Mouse (Mus musculus) skeletal muscle tissue, adult 2 months (tissue): Measurements from ENCODE around the gene Akap6.

Experiments used
- DNase-seq: peaks from one replicate; pipeline ENCODE4 v3.0.0-alpha.2; 2012; ENCODE audit warnings: low read depth, low spot score

Akap6 gene

DNA sequence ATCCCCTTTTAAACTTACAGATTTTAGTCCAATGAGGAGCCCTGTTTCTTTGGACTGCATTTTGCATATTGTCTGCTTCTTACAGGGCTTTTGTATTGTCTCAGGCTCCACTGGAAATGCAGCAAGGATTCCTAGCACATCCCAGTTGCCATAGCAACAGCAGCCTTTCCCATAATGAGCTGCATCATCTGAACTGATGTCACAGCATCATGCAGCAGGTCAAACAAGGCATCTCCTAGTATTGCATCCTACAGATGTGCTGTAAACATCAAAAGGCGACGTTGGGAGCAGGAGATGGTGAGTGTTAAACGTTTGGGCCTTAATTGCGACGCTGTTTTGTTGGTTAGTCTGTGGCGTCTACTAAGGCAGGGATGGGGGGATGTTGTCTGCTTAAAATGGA is at the start of gene Akap6:
TSS of gene Akap6 (plus strand) at position 238 of the 400 bp plus-strand sequence.
- DNase-seq = no peak

DNA sequence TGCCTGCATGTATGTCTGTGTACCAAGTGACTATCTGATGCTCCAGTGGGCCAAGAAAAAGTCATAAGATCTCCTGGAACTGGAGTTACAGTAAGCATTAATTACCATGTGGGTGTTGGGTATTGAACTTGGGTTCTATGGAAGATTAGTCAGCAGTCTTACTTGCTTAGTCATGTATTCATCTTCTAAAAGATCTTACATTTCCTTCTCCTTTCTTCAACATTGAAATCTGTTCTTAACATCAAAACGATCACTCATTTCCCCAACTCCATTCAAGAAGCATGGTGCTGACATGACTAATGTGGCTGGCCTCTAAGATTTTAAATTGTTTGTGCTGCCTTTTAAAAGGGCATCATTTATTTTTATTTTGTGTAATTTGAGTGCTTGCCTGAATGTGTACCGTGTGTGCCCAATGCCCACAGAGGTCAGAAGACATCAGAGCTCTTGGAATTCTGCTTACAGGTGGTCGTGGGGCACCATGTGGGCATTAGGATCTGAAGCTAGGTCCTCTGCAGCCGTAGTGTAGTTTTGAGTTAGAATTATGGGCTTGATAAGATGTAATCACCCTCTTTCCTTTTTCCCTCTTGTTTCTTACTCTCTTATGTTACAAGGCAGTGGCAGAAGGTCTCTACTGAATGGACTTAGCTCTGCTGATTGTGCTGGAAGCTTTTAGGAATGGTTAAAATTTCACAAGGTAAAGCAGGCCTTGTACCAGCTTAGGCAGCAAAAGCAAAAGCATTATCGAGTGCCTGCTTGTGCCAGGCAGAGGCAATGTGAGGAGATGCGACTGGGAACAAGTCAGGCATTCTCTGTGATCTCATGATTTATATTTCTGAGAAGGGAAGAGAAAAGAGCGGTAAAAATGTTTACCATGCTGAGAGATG is 36.0 kb upstream of the Akap6 start:
- no peak for DNase-seq

DNA sequence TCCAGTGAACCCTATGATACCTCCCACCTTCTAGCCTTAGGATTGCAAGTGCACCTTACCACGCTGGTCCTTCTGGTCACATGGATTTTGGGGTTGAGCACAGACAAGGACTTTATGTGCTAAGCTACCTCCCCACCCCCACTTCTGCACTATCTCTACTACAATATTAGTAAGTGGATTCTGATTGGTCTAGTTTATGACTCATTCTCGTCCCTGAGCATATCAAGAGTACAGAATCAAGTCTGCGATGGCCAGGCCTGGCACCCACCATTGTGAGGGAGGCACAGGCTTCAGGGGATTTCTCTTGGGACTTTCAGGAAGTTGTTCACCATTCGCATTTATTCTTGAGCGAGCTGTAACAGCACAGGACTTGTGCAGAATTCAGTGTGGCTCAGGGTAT is 34.2 kb upstream of the Akap6 start:
- DNase-seq = no peak

DNA sequence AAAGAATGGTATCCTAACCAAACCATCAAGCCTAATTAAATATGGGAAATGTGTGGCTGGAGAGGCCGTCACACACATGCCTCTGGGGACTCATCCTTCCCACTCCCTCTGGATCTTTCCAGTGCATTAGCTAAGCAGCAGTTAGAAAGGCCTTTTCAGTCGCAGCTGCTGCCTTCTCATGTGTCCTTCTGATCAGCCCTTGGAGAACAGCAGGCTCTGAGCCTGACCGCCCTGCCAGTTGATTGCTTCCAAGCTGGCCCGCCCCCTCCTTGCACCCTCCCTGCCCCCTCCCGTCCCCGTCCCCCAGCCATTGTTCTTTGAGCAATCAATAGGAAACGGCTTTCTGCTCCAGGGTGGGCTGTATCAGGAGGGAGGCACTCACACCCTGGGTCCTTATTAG is 27.7 kb upstream of the Akap6 start:
- DNase-seq = peak; percentile 44

DNA sequence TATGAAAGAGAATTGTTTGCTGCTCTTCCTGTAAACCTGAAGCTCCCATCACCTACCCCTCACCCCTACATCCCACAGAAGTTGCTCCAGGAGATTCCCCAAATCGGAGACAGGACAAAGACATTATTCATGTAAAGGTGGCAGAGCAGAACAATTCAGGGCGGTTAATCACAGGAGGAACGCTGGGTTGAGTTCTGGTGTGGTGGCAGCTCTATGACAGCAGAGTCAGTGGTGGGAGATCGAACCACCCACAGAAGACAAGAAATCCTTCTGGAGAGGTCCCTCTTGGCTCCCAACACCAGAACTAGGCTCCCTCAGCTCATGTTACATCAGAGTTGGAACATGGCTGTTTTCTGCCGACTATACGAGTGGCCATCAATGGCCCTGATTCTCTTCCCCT is 27.2 kb upstream of the Akap6 start:
- no peak for DNase-seq

DNA sequence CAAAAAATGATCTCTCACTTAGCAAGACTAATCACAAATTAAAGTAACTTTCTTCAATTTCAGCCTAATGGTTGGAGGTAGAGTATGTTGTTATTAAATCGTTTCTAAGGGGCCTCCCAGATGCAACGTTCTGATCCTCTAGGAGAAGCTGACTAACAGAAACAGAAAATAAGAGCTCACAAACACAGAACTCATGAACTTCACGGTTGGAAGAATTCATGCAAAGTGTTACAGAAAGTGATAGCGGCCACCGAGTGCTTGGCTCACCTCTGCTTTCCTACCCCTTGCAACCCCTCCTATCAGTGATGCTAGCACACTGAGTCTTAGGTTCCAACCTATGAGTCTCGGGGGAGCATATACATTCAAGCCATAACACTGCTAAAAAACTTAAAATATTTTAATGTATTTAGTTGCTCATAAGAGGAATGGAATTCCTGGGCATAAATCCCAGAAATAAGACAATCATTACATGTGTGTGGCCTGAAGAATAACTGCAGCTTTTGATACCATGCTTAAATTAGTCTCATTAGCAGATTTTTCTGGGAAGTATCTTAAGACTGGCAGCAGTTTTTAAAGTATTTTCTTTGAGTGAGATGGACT is 25.7 kb upstream of the Akap6 start:
- no peak for DNase-seq

DNA sequence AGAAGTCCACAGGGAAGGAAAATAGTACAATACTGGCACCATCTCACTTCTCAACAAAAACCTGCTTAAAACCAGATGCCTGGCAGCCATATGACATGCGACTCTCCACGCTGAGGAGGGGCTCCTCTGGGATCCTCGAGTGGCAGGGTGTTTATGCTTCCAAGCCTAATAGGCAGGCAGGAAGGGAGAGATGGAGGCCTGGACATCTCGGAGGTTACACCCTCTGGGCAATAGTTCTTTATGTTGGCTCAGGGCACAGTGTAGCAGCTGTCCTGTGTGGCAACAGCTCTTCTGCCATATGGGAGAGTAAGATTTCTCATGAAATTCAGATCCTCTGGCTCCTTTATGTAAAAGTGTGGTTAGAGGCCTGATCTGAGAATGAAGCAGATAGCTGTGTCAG is 24.2 kb upstream of the Akap6 start:
- no peak for DNase-seq

DNA sequence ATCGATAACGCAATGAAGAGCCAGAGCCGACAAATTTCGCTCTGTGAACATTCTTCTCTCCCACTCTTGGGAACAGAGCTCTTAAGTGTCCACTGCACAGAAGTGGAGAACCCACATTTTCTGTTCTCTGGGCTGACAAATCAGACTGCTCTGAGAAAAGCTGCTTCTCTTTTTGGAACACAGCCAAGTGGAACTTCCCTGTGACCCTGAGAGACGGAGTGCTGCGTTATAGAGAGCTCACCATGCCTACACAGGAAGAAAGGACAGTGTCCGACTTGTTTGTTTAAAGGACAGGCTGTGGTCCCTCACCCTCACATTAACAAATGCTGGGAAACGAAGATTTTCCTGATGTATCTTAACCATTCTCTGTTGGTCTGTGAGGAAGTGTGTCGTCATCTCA is 11.8 kb upstream of the Akap6 start:
- DNase-seq = peak; percentile 7

DNA sequence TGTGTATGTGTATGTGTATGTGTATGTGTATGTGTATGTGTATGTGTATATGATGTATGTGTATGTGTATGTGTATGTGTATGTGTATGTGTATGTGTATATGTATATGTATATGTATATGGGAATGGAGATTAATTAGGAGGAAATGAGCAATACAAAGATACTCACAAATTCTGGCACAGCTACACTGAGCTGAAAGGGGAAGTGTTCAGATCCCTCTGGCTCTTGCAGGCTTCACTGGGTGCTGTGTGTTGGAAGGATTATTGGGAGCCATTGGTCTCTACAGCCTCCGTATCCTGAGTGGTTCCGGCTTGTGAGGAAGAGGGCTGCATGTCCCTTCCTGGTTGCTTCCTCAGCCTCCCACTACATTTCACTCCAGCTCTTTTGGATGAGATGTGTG is 10.5 kb upstream of the Akap6 start:
- DNase-seq = no peak

DNA sequence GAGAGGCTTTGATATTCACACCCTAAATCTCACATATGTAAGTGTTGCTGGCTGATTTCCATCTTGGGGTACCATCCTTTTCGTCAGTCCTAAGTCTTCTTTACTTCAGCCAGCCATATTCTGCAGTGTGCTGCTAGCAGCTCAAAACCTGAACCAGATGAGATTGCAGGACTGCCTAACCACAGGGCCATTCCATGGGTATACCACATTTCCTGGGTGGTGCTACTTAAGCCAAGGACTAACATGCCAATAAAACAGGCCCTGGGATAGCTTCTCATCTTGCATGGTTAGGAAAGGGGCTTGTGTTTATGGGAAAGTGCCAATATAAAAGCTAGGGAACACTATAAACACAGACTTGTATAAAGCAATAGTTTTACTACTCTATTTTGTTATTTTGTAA is 7.6 kb upstream of the Akap6 start:
- DNase-seq = no peak

DNA sequence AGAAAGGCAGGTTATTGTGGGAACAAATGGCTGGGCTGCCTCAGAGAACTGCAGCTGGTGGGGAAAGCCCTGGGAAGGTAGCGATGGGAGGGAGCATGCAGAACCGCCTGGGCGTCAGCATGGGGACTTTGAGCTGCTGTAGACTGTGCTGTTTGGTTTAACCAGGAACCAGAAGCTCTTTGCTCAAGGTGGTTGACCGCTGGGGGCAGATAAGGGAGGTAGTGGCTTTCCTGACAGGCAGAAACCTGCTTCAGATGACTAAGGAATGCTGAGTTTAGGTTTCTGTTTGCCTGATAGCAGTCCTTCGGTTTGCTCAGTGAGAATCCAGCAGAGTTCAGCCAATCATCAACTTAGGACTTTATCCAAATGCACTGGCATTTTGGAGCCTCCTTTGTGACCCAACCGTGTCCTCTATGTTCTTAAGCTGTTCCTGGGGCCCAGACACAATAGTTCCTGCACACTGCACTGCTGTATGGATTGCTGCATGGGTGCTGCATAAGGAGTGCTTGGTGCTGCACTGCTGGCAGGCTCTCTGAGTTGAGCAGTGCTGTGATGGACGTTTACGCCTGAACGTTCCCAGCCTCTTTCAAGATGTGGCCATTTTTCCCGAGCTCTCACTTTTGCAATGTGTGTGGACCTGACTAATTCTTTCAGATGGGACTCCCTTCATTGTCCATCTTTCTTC is 6.8 kb upstream of the Akap6 start:
- no peak for DNase-seq

DNA sequence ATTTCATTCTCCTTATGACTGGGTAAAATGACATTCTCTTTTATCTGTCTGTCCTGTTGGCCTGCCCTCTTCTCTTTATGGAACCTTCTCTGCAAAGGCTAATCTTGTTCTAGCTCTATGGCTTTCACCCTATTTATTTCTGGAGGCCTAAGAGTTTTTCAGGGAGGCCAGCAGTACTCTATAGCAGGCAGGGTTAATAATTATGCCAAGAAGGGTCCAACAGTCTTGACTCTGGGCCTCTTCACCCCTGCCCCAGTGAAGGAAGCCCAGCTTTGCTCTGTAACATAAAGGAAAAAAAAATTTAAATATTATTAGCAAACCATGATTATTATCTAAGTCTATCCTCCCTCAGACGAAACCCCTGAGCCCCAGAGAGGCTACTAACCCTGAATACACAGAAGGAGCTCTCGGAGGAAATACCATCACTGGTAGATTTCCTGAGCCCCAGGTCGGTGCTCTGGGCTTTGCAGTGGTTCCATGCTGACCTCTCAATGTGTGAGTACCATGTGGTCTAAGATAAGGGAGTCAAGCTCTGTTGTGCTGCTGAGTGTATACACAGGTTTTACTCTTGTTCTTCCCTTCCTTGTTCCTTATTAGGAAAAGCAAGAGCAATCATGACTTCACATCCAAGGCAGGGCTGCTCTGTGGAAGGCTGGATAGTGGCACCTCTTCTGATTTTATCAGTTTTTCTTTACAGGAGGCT is 1.6 kb upstream of the Akap6 start:
- no peak for DNase-seq

DNA sequence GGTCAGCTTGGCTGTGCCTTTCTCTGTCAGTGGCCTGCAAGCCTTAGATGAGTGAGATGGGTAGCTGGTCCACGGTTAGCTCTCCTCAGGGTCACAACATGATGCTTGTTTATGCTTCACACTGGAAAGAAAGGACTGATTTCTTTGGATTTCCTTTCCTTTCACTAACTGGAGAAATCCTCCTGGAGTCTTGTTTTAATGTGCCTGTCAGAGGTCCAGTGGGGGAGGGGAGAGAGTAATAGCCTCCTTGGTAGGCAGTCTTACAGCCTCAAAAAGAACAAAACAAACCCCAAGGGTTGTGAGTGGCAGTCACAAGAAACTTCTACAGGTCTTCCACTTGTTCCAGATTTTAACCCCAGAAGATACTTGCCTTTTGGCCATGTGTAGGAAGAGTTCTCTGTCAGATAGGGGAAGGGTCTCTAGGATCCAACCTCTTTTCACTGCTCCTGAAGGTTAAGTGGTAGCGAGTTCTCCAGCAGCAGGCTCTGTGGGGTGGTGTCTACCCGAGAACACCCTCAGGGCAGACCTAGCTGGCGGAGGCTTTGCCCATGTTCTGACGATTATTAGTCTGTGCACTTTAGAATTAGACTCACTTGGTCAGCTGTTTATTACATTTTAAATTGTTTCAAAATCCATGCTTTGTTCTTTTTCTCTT is 780 bp upstream of the Akap6 start:
- no peak for DNase-seq

DNA sequence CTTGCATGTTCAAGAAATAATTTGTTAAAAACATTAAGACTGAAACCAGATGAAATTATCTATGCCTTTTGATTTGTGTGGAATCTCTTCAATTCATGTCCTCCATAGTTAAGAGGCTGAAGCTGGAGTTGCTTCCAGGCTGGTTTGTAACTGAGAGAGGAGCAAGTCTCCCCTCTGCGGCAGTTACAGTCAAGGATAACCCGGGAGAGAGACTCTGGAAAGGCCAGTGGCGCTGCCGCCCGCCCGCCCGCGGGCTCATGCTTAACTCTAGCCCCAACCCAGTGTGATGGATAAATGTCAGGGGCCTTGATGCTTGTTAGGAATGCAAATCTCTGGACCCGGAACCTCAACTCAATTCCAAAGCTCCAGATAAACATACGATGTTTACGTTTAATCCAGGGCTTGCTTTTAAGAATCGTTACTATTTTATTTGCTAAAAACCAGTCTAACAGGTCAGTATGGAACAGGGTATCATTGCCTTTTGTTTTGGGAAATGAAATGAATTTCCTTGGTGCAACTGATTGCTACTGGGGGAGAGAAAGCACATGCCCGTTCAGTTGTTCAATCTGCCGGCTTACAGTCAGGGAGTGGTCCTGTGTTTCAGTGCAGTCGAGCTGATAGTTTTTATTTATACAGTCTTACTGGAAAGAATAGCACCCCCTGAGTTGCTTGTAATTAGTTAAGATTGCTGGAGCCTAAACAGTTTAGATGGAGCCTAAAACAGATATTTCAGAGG is 946 bp downstream of the Akap6 start:
- no peak for DNase-seq

DNA sequence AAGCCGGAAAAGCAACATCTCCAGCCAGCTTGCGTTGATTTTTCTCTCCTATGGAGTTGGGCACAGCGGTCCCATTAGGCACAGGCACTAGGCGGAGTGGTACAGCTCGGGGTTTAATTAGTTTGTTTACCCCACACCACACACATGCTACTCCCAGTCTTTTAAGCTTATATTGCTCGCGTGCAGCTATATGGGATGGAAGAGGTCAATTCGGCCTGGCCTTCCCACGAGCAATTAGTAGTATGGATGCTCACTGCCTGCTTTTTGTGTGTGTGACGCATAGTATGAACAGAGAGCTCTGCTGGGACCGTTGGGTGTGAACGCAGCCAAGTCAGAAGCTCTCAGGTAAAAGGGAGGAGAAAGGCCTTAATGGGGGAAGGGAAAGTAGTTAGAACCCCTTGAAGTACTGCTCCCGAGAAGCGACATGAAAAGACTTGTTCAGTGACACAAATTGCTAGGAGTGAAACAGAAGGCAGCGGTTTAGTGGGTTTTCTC is 1.6 kb downstream of the Akap6 start:
- DNase-seq = no peak

DNA sequence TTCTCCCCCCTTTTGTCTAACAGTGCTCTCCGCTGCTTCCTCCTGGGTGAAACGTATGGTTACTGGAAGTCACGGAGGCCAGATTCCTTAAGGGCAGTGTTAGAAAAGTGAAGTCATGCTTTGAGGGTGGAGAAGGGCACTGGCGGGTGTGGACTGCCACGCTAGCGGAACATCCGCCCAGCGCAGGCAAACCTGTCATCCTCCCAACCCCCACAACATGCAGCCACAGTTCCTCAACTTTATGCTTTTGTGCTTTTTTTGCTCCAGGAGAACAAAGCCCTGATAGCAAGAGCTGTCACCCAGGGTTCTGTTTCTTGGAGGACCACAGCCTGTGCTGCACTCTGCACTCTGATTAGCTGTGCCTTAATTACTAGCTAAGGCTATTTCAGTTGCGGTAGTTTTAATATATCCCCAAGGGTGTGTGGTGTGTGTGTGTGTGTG is 2.0 kb downstream of the Akap6 start:
- DNase-seq = no peak

DNA sequence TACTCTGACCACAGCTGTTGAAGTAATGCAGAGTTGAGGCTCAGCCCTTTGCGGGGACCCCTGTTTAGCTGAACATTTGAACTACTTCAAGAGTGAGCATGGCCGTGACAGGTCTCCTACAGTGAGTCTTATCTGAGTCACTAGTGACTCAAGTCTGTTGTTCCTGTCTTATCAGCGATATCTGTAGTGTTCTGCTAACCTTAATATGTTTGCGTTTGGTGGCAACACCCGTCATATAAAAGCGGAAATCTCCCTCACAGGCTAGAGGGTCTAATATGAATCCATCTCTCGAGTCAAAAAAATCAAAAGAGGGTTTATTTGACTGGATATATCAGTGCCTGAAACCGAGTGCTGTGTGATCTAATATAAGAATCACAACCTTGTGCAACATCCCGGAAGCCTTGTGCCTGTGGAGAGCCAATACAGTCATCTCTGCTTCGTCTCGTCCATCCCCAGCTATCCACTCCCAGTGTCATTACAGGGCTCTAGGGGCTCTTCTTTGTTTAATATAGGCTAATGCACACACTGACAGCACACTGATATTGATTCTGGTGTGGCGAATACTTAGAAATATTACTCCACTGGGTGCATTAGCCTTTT is 3.3 kb downstream of the Akap6 start:
- no peak for DNase-seq

DNA sequence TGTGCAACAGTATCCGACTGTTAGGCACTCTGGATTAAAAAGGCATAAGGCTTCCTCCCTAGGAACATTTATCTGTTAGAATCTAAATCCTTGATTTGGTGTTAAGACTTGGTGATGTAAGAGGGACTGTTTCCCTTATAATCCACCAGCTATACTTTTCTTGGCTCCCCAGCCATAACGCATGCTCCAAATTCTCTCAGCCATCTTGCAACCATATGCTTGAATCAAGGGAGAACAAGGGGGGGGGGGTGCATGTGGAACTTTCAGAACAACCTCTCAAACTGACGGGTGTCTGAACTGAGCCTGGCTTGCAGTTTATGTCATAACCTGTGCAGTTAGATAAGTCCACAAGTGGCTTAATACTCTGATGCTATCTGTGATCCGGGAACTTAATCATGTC is 4.9 kb downstream of the Akap6 start:
- DNase-seq = no peak

DNA sequence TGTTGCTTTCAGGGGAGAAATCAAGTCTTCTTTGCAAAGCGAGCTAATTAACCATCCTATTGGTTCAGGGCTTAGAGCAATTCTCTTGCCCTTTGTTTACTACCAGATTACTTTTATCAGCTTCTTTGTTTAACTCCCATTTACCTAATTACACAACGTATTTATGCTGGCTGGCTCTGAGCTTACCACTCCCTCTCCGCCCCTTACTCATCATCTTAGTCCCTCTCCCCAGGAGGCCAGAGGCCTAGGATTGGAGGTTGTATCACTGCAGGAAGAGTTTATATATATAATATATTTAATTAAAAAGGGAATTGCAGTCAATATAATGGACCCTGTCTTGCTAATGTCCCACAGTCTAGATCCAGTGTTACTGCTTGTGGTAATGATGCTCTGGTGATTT is 5.6 kb downstream of the Akap6 start:
- DNase-seq = no peak

DNA sequence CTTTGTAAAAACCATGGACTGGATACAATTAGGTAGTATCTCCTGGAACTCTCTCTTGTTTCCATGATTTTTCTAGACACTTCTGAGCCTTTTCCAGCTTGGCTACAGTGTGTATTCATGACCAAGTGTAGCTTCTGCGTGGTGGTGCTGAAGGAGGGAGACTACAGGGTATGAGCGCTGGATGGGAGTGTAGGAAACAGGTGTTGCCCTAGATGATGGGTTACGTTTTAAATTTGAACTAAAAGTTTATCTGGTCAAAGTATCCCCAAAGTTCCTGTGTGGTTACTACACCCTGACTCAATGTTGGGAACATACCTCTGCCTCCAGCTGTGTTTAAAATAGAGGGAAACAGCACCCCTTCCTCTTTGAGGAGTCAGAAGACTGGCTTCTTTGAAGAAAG is 12.2 kb downstream of the Akap6 start:
- no peak for DNase-seq
